Mouse (Mus musculus) c-Kit-negative CD71-positive TER-119-positive erythroid progenitor cells, embryonic 14.5 days (primary cell): Measurements from ENCODE around the gene Acaca.
"Not testable (repeated sequence)": the region's sequence is repeated elsewhere in the genome, so short reads cannot be mapped to it uniquely, and the experiment has no call there.

ENCODE experiments used
- DNase-seq: peaks from one replicate; pipeline ENCODE4 v3.0.0-alpha.2; 2013; ENCODE audit warnings: low read depth, low spot score

The Acaca gene

DNA sequence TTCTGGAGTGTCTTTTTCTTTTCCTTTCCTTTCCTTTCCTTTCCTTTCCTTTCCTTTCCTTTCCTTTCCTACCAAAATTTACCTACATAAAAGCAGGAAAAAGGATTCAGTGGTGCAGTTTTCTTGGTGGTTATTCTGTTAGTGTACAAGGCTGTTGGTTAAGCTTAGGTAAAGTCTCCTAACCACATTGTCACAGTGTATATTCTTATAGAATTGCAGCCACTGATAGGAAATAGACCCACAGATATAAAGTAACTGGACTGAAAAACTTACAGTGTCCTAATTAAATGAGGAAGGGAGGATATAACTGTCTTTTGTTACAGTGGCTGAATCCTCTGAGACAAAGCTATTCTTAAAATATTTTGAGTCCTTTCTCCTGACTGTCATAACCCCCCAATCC, 202.9 kb downstream of the Acaca start:
- DNase-seq: no peak

DNA sequence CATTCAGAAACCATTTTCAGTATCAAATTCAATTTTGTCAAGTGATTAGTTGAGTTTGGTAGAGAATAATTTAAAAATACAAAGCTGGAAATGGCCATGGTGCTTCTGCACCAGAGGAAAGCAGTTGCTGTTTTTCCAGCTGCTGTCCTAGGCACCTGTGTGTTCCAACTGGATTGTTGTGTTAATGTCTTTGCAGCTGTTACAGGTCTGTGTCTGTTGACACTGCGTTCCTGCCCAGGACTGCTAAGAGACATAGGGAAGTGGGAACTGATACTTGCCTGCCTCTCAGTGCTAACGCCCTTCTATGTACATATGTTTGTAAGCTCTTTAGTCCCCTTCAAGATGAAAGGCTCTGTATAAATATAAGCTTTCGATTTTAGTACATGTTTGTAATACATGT, 203.4 kb downstream of the Acaca start:
- DNase-seq: no peak

- DNase-seq: not testable (repeated sequence)
Observed at GRCm38 (mm10) chr11:84338273-84338672, 208.8 kb downstream of the Acaca start.

- DNase-seq: no peak
Observed at GRCm38 (mm10) chr11:84340630-84341029, 211.2 kb downstream of the Acaca start.

DNA sequence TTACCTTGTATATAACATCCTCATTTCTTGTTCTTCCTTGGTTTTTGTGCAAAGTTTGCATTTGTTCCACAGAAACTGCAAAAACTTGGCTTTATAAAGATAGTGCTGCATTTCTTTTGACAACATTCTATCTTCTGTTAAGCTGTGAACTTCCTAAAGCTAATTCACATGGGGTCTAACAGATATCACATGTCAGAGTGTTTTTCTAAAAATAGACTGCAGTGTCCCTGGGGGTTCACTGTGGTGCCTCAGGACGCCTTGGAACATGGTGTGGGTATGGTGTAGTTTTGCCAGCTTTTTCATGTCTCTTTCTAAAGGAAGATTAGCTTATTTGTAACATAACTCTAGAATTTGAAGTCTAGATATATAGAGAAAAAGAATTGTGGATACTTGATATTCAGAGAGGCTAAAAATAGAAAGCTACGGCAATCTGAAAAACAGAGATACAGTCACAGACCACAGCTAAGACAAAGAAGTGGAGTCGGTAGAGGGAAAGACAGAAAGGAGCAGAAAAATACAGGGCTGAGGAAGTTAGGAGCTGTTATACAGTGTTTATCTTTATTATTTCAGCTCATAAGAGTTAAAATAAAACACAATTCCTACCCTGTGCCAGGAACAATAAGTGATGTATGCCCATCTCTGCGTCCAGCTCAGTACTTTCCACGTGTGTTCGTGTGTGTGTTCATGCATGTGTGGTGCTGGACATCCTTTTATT, 215.2 kb downstream of the Acaca start:
- no peak for DNase-seq

DNA sequence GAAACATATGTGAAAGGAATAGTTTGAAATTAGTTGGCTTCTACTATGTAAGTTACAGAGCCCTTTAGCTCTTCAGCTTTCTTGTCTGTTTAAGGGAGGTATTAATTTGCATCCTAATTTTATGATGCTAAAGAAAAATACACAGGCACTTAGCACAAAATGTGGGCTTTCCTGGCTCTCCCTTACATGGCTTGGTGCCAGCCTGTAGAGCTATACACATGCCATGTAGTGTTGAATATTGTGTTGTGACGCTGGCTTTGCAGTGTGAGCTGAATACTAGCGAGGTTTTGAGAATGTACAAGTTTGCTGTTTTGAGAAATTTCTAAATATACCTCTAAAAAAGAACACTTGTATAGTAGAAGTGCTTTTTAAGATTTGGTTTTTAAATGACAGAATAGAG, 218.3 kb downstream of the Acaca start:
- no peak for DNase-seq

GRCm38 (mm10) chr11:84348843-84349825, 219.7 kb downstream of the Acaca start:
- no peak for DNase-seq

DNA sequence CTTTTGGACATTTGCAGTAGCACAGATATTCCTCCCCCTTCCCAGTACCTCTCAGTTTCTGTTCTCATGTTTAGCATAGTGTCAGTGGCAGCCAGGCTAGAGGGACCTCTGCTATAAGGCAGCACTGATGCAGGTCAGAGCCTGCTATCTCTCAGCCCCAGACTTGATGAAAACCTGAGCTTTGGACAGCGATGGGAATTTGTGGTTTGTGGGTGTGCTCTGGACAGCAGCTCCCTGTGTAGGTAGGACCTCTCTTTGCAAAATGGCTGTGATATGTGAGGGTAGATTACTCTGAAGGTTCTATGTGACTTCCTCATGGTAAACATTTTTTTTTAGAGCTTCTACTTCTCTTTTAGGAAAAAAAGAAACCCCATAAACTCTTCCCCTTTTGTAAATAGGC, 221.7 kb downstream of the Acaca start:
- no peak for DNase-seq

GRCm38 (mm10) chr11:84353058-84353726, 223.7 kb downstream of the Acaca start:
- DNase-seq: no peak

- DNase-seq: no peak
Observed at GRCm38 (mm10) chr11:84357304-84357703, 227.8 kb downstream of the Acaca start.

GRCm38 (mm10) chr11:84357771-84358170, 228.3 kb downstream of the Acaca start:
- DNase-seq: no peak

DNA sequence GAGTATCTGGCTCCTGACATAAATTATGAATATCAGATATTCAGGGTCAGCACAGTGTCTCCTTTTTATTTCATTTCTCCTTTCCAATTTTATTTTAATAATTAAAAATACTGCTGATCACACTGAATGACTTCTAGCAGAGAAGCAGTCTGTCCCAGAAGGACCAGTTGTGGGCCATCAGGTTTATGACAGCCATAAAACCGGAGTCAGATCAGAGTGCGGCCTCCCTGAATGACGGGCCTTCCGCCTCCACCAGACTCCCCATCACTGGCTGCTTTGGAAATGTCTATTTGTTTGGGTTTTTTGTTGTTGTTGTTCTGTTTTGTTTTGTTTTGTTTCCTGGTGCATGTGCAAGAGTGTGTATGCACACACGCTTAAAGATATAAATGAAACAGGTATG, 232.1 kb downstream of the Acaca start:
- no peak for DNase-seq

DNA sequence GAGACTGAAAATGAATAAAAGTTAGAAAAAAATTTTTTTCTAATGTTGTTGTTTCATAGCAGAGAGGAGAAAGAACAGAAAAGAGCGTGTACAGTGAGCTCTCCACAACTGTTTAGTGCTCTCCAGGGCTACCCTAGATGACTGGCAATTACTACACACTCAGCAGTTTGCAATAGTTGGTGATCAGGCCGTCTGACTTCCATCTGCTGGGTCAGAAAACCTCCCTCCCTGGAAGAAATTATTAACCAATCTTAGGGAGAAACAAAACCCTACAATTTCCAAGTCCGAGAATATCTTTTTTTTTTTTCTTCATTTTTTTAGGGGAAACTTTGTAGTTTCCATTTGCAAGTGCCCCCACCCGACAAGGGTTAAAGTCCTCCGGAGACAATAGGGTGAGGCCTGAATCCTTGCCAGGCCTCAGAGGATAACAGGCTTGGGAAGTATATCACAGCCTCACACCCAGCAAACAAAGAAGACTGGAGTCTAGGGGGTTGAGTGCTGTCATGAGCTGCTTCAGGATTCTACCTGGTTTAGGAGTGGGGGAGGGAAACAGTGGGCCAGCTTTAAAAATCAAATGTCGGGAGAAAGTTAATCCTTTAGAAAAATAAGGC, 233.3 kb downstream of the Acaca start:
- no peak for DNase-seq

- DNase-seq: no peak
Observed at GRCm38 (mm10) chr11:84365313-84365712, 235.8 kb downstream of the Acaca start.

DNA sequence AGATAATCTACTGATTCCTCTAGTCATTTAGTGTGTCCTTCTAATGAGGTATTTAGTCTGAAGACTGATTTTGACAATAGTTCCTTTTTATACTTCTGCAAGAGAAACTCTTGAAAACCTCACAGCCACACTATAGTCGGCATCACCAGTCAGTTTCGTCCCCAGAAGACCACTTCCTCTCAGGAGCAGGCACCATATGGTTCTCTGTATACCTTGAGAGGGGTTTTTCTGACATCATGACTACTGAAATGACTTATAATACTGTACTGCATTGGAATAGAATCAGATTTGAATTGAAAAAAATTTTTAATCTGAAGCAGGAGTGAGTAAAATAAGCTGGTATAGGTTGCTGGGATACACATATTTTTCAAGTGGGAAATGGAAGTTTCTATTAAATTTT, 239.4 kb downstream of the Acaca start:
- DNase-seq: no peak

DNA sequence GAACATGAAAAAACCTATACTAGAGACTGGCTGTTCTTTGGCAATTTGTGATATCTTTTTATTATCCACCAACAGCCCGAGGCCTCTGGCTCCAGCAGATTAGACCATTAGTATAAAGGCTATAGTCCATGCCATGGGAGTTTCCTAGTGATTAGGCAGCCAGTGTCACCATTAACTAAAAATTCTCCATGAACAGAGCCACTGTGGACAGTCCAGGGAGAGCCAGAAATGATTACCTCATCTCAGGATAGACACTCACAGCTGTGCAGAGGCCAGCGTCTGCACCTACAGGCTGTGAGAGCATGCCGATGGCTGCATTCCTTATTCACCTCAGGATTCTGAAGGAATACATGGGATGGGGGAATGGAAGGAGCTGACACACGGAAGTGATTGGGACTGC, 243.7 kb downstream of the Acaca start:
- DNase-seq: no peak

- no peak for DNase-seq
Observed at GRCm38 (mm10) chr11:84375951-84376496, 246.6 kb downstream of the Acaca start.

DNA sequence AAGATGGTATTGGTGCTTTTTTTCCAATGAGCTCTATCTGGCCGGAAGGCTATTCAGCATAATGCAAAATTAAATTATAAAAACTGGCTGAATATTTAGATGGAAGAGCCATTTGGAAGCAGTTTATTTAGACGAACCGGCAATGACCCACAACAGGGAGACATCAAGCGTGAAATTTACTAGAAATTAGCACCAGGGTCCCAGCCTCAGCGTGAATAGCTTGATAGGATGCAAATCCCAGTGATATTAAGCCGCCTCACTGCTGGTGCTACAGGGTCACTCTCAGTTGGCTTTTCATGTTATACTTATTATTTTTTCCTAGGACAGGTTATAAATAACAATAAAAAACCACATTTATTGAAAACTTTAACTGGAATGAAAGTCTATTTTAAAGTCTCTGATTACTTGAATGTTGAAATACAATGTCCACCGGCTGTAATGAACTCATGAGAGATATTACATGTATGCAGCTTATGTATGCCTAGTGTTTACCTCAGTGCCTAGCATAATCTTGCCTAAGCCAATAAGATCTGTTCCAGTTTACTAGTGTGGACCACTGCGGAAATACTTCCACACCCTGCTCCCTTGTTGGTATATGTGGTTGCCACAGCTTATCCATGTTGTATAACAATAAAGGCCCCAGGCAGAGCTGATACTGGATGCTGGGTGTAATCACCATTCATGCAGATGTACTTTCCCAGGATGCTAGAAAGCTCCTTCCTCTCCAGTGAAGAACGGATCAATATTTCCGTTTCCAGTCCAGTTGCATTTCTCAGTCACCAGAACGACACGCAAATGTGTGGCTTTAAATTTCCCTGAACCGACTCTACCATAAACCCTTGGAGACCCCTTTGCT, 247.3 kb downstream of the Acaca start:
- no peak for DNase-seq

DNA sequence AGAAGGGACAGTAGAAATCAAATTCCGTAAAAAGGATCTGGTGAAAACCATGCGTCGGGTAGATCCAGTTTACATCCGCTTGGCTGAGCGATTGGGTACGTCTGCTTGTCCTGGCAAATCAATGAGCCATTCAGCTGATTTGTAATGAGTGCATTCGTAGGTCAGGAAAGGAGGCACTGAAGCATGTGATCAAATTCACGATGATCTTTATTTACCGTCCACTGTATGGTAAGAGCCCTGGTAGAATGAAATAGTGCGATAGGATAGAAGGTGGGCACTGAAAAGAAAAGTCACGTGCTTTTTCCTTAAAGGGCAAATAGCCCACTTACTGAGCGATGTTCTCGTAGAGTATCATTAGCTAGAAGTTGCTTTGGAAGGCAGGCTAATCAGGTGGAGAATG, 253.0 kb downstream of the Acaca start:
- no peak for DNase-seq

DNA sequence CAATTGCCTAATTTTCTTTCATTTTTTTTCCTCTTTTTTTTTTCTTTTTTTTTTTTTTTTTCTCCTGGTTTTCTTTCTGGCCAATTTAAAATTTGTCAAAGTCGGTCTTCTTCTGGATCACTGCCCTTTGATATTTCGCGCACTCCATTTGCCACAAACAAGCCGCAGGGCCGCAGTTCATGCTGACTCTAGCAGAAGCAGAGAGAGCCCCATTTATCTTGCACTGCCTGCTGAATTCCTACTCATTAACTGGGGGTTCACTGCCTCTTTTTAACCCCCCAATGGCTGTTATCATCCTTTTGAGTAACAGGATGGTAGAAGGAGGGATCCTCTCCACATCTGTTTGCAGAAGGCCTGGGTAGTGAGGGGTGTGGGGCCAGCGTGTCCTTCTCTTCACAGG, 254.4 kb downstream of the Acaca start:
- DNase-seq: no peak

- DNase-seq: no peak
Observed at GRCm38 (mm10) chr11:84389332-84389731, 259.9 kb downstream of the Acaca start.
